Mouse (Mus musculus) Muller cell, postnatal 12 days (primary cell): ENCODE measurements around the gene Gan.

ENCODE experiments used
- DNase-seq: peaks from one replicate; pipeline ENCODE4 v3.0.0-alpha.2; 2015; ENCODE audit errors: inconsistent ontology term

The Gan gene

GRCm38 (mm10) chr8:117157769-117158091 is 205 bp upstream of the Gan start:
- peak; percentile 97 for DNase-seq

DNA sequence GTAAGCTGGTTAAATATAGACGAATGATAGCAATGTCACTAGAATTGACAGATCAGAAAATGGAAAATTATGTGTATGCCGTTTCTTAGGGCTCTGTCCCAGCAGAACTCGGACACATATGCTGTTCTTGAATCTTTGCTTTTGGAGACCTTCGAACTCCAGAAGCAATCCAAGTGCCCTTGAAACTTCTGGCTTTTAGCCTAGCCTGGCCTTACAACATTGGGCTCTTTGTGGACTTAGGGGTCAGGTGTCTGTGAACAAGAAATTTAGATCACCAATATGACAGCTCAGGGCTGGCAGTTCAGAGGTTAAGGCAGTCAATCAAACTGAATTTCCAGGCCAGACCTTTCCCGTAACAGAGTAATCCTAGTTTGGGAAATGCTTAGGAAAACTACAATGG is 1.1 kb downstream of the Gan start:
- DNase-seq: no peak

GRCm38 (mm10) chr8:117164912-117165311 is 7.0 kb downstream of the Gan start:
- DNase-seq: no peak

- DNase-seq: no peak
Observed at GRCm38 (mm10) chr8:117165542-117165941, 7.6 kb downstream of the Gan start.

DNA sequence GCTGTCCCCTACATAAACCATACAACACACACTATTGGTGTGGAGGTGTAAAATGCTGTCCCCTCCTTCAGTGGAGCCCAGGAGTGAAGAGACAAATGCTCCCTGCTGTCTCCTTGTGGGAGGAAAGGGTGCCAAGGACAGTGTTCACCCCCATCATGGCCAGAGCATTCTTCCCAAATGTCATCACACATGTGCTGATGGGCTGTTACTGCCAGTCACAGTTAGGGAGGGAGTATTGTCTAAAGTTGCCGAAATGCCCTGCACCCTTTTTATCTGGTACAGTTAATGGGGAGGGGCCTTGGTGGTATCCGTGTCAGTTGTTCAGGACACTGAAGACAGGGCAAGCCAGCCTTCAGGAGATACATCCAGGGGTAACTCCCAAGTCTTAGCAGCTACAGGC is 8.6 kb downstream of the Gan start:
- DNase-seq: no peak

GRCm38 (mm10) chr8:117167243-117167883 is 9.4 kb downstream of the Gan start:
- DNase-seq: no peak

DNA sequence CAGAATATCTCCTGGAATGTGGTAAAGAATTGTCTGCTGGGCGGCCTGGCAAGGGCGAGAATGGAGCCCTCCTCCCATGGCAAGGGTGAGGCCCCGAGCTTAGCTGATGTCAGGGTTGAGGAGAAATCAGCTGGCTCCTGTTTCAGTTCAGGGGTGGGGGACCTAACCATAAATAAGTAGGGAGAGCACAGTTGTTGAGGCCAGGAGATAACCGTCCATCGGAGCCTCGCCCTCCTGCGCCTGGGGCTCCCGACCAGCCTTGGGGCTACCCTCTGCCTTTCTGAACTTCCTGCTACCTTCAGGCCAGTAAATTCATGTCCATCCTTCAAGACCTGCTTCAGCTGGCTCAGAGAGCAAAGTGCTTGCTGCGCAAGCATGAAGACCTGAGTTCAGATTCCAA is 10.4 kb downstream of the Gan start:
- DNase-seq: no peak

DNA sequence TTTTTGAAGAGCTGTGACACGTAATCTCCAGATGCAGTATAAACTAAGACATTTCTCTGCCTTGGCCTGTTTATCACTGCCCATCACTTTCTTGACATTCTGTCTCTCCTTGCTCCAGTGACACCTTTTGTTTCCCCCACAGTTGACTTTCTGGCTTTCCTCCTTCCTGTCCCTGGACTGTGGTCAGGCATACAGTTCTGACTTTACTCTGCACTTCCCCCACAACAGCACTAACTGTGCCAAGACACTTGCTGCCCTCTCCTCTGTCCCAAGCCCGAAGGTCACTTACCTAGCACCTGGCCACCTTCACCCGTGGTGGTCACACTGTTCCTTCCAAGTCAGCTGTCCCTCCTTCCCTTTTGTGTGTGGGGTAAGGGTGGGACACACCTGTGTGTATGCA is 13.9 kb downstream of the Gan start:
- DNase-seq: no peak

DNA sequence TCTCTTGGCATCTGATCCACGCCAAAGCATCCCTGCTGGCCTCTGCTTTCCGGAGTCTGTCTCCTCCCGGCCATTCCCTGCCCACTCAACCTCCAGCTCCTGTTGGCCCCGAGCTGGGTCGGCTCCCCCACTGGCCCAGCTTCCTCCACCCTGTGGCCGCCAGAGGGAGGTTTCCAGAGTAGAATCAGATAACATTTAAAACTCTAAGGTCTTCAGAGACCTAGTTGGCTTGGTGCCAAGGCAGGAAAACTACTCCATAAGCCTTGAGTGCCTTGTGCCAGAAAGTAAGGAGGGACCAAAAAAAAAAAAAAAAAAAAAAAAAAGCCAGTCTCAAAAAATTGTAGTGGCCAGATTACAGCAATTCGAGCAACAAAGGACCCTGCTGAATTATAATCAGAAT is 15.0 kb downstream of the Gan start:
- DNase-seq: no peak

DNA sequence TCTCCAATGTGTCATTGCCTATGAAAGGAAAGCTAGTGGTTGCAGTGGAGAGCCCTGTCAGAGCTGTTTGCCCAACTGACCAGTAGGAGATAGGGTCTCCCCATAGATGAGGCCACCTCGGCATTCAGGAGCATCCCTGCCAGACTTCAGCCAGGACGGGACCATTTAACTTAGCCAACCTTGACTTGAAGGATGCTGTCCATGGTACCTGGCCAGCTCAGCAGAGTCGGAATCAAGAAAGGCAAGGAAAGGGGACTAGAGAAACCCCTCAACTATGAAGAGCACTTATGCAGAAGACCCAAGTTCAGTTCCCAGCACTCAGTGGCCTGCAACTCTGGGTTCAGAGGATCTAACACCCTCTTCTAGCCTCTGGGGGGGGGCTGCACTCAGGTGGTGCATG is 15.8 kb downstream of the Gan start:
- DNase-seq: no peak

GRCm38 (mm10) chr8:117174536-117174935 is 16.6 kb downstream of the Gan start:
- no peak for DNase-seq

DNA sequence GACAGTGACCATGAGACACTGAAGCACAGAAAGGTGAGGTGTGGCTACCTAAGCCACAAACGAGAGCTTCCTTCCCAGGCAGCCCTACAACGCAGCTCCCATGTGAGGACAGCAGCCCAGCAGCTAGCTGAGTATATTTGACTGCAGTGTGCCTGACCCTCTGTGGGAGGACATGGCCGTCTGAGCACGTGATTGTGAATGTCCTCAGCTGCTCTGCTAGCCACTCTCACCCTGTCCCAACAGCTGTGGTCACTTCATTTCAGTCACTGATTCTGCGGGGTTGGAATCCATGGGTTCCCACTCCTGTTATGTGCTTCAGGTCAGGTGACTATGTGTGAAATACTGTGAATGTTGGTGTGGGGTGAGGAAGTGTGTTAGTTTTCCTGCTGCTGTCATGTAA is 18.4 kb downstream of the Gan start:
- DNase-seq: no peak

- DNase-seq: no peak
Observed at GRCm38 (mm10) chr8:117177236-117177635, 19.3 kb downstream of the Gan start.

DNA sequence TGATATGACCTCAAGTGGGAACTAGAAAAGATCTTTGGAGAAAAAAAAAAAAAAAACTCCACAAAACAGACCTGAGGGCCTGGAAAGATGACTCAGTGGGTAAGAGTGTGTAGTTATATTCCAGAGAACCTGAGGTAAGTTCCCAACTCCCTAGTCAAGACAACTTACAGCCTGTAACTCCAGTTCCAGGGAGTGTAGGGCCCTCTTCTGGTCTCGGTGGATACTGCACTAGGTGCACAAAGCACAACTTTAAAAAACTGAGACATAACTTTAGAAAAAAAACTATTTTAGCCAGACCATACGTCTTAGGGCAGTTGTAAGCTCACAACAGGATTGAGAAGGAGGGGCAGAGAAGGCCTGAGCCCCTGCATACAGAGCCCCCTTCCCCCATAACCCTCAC is 20.1 kb downstream of the Gan start:
- DNase-seq: no peak

DNA sequence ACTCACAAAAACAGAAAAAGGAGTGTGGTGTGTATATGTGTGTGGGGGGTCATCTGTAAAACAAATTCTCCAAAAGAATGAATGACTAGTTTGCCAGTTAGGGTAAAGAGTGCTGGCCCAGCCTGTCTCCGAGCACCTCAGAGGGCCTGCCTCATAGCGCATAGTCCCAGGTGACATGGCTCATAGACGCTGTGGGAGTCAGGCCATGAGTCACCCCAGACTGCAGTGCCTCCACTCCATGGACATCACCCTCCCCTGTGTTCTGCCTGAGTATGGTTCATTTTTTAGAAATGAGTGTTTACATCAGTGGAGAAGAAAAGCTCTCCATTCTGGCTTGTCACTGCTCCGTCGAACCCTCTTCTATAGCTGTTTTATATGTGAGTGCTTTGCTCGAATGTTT is 20.7 kb downstream of the Gan start:
- DNase-seq: no peak

GRCm38 (mm10) chr8:117182746-117183145 is 24.8 kb downstream of the Gan start:
- DNase-seq: no peak

- DNase-seq: no peak
Observed at GRCm38 (mm10) chr8:117183664-117184377, 25.9 kb downstream of the Gan start.

- DNase-seq: peak; percentile 46
Observed at GRCm38 (mm10) chr8:117194355-117194754, 36.4 kb downstream of the Gan start.

DNA sequence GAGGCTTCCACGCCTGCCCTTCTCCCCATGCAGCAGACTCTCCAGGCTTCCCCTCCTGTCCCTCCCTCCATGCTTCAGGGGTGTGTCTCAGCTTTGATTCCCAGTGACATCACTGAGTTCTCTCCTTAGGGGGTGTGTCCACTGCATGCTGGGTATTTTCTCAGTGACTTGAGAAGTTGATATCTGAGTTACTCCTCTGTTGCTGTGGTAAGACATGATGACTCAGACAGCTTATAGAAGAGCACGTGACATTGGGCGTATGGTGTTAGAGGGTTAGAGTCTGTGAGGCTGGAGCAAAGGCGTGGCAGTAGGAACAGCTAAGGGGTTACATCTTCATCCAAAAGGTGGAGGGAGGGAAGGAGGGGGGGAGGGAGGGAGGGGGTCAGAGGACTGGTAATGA is 38.7 kb downstream of the Gan start:
- no peak for DNase-seq

GRCm38 (mm10) chr8:117197551-117197950 is 39.6 kb downstream of the Gan start:
- DNase-seq: no peak

GRCm38 (mm10) chr8:117198141-117198935 is 40.4 kb downstream of the Gan start:
- DNase-seq: peak; percentile 72

DNA sequence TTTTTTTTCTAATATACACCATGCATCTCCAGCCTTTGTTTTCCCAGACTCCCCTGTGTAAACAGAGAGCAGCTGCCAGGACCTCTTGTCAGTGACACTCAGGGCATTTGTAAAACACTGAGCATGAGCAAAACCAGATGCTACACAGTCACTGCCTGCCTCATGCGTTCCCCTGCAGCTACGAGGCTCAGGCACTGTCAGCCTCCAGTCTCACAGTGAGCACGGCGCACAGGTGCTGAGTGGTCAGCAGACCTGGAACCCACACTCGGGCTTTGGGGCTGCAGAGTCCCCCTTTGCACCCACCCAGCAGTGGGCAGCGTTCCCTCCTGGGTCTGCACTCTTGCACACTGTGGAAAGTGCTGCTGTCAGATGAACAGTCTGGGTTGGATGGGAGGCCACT is 41.7 kb downstream of the Gan start:
- no peak for DNase-seq

- no peak for DNase-seq
Observed at GRCm38 (mm10) chr8:117200346-117200745, 42.4 kb downstream of the Gan start.
